Mouse (Mus musculus) spleen, adult 2 months (tissue): ENCODE measurements at regions not wholly inside any gene's neighbourhood (a gene's known extent, or its start where the extent isn't known, plus 50 kb on each side); places are given as distances from the start of the nearest gene placed in this dataset.

ENCODE experiments used
- DNase-seq, 2 experiments: peaks; one replicate each; pipeline versions ENCODE4 v3.0.0 to v3.0.0-alpha.2; 2012 to 2021; ENCODE audit warnings: low spot score in 2 of 2, low read depth in 1 of 2
- H3K27ac ChIP-seq: fragments of 200-500 bp; 2 replicates; pipeline ENCODE4 v1.5.1; 2012; ENCODE audit warnings: low read length, inconsistent platforms; ENCODE audit not compliant: insufficient read depth
- H3K27me3 ChIP-seq: fragments of 200-500 bp; 2 replicates; pipeline ENCODE4 v1.6.1; 2012; ENCODE audit warnings: mild to moderate bottlenecking, moderate library complexity, low read length, inconsistent platforms; ENCODE audit not compliant: control insufficient read depth, insufficient read depth
- H3K36me3 ChIP-seq: fragments of 200-500 bp; 2 replicates; pipeline ENCODE4 v1.6.1; 2012; ENCODE audit warnings: mild to moderate bottlenecking, low read length, inconsistent platforms; ENCODE audit not compliant: control insufficient read depth, insufficient read depth
- H3K4me1 ChIP-seq: fragments of 200-500 bp; 2 replicates; pipeline ENCODE4 v1.6.1; 2011; ENCODE audit warnings: inconsistent platforms; ENCODE audit not compliant: control insufficient read depth, insufficient read depth, insufficient read length
- H3K4me3 ChIP-seq: fragments of 200-500 bp; 2 replicates; pipeline ENCODE4 v1.5.1; 2011; ENCODE audit warnings: mild to moderate bottlenecking, inconsistent platforms; ENCODE audit not compliant: insufficient read depth, insufficient read length; ENCODE audit errors: extremely low read depth
- CTCF ChIP-seq: fragments of 200-500 bp; IDR thresholded peaks from 2 replicates; pipeline ENCODE4 v1.5.1; 2011; ENCODE audit warnings: mild to moderate bottlenecking, inconsistent platforms; ENCODE audit not compliant: insufficient read depth, insufficient read length, insufficient replicate concordance; ENCODE audit errors: extremely low read depth
- POLR2A ChIP-seq: fragments of 200-500 bp; IDR thresholded peaks from 2 replicates; pipeline ENCODE4 v1.6.1; 2011; ENCODE audit warnings: low read depth, low read length, inconsistent platforms
- WGBS: fragments of 180-500 bp; shearing (Covaris S2); methylation state at CpG from one replicate; pipeline ENCODE4 v1.1.7; 2018; 5-methylcytosine and 5-hydroxymethylcytosine counted together

GRCm38 (mm10) chr14:61837851-61838250, 230.6 kb downstream of the Kcnrg start:
- no peak overlapping the region for H3K4me3 ChIP-seq
- 80% methylated on average over 8 of the region's 8 CpGs for WGBS

GRCm38 (mm10) chr14:61842476-61842875, 235.2 kb downstream of the Kcnrg start:
- DNase-seq: no peak
- Histone ChIP-seq H3K4me1 (no peaks in the 10 kb centered on the region), H3K27me3 (no peaks in the 10 kb centered on the region), H3K4me3 (no peak overlapping the region), H3K27ac (no peak overlapping the region), H3K36me3 (no peaks in the 10 kb centered on the region)
- WGBS: 90% methylated on average over 4 of the region's 4 CpGs
- TF ChIP-seq POLR2A (no peak), CTCF (no peak)

More at GRCm38 (mm10) chr14:61837851-61838250, 230.6 kb downstream of the Kcnrg start:
- H3K27ac ChIP-seq: no peak overlapping the region
- H3K36me3 ChIP-seq: no peaks in the 10 kb centered on the region
- no peak for DNase-seq
- no peak for TF ChIP-seq POLR2A
- TF ChIP-seq CTCF: no peak
- peaks cover 3% of the 10 kb centered on the region; the same call in 1 of the 2 replicates for H3K4me1 ChIP-seq
- no peaks in the 10 kb centered on the region for H3K27me3 ChIP-seq

DNA sequence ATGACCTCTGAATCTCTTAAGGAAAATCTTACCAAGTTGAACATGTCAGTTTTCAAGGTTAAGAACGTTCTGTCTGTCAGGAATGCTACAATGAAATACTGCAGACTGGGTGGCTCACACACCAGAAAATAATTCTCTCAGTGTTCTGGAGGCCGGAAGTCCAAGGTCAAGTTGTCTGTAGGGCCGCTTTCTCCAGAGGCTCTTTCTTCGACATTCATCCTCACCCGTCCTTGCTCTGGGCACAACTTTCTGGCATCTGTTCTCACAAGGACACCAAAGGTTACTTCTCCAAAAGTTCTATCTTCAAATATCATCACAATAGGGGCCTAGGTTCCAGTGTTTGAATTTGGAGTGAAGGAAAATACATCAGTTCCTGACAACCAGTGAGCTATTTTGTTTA, 239.2 kb downstream of the Kcnrg start:
- Histone ChIP-seq H3K27me3 (no peaks in the 10 kb centered on the region), H3K4me1 (no peaks in the 10 kb centered on the region), H3K4me3 (no peak overlapping the region), H3K27ac (no peak overlapping the region), H3K36me3 (no peaks in the 10 kb centered on the region)
- WGBS: 90% methylated on average over 5 of the region's 5 CpGs
- DNase-seq: no peak
- no peak for TF ChIP-seq CTCF

- Histone ChIP-seq H3K36me3 (no peaks in the 10 kb centered on the region), H3K27ac (no peak overlapping the region), H3K27me3 (no peaks in the 10 kb centered on the region), H3K4me3 (no peak overlapping the region), H3K4me1 (no peaks in the 10 kb centered on the region)
- 85% methylated on average over 4 of the region's 4 CpGs for WGBS
- DNase-seq: no peak
- TF ChIP-seq POLR2A (no peak), CTCF (no peak)
These were observed 243.0 kb downstream of the Kcnrg start for GRCm38 (mm10) chr14:61850244-61850643.

DNA sequence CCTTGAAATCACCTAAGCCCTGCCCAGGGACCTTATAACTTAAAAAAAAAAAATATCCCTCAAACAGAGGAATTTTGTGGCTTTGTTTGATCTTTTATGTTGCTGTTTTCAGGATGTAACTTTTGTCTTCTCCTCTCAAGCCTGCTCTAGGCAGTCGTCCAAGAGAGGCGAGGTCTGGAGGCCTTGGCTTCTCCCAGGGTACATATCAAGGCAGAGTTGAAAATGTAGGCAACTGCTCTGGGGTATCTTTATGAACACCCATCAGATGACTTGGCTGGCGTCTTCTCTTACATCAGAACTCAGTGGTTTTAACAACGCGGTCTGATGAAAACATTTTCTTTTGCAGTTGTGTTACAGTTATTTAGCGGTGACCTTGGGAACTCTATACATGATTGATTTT, 250.4 kb downstream of the Kcnrg start:
- no peaks in the 10 kb centered on the region for H3K27me3 ChIP-seq
- TF ChIP-seq POLR2A: no peak
- TF ChIP-seq CTCF: no peak
- DNase-seq: no peak
- H3K4me1 ChIP-seq: 0 out of 2 replicates have a peak, but pooled peaks cover 2% of the 10 kb centered on the region
- no peak overlapping the region for H3K27ac ChIP-seq
- no peak overlapping the region for H3K4me3 ChIP-seq
- WGBS: 83% methylated on average over 6 of the region's 6 CpGs
- H3K36me3 ChIP-seq: no peaks in the 10 kb centered on the region

DNA sequence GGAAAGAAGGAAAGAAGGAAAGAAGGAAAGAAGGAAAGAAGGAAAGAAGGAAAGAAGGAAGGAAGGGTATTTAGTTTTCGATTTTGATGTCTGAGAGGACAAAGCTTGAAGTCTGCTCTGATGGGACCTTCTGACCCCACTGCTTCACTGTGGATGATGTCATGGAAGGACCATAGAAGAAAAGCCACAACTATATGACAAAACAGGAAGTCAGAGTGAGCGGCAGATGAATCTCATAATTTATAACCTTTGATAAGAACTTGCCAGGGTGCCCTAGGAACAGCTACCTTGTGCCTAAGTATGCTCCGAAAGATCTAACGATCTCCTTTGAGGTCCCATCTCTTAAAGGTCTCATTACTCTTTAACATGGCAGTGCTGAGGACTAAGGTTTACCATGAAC, 253.4 kb downstream of the Kcnrg start:
- H3K36me3 ChIP-seq: no peaks in the 10 kb centered on the region
- DNase-seq: peak in 1 of 2 experiments; percentile 15
- TF ChIP-seq POLR2A (no peak), CTCF (no peak)
- H3K27ac ChIP-seq: no peak overlapping the region
- WGBS: 79% methylated on average over 4 of the region's 4 CpGs
- H3K4me1 ChIP-seq: 0 out of 2 replicates have a peak, but pooled peaks cover 2% of the 10 kb centered on the region
- no peaks in the 10 kb centered on the region for H3K27me3 ChIP-seq
- H3K4me3 ChIP-seq: no peak overlapping the region

GRCm38 (mm10) chr14:61861357-61861958, 254.2 kb downstream of the Kcnrg start:
- Histone ChIP-seq H3K27me3 (no peaks in the 10 kb centered on the region), H3K36me3 (no peaks in the 10 kb centered on the region), H3K27ac (peak overlapping the region; percentile 36), H3K4me1 (0 out of 2 replicates have a peak, but pooled peaks cover 2% of the 10 kb centered on the region), H3K4me3 (no peak overlapping the region)
- WGBS: 42% methylated on average over 8 of the region's 8 CpGs
- peak in 1 of 2 experiments; percentile 27 for DNase-seq
- TF ChIP-seq CTCF (no peak), POLR2A (no peak)
